Mouse (Mus musculus) skeletal muscle tissue, adult 2 months (tissue): ENCODE measurements at regions not wholly inside any gene's neighbourhood (a gene's known extent, or its start where the extent isn't known, plus 50 kb on each side); places are given as distances from the start of the nearest gene placed in this dataset.

Experiments used
- DNase-seq: peaks from one replicate; pipeline ENCODE4 v3.0.0-alpha.2; 2012; ENCODE audit warnings: low read depth, low spot score

- DNase-seq, result no peak
These were observed 146.8 kb downstream of the Ktn1 start for GRCm38 (mm10) chr14:47795062-47795461.

GRCm38 (mm10) chr14:47798203-47798602 lies 150.0 kb downstream of the Ktn1 start:
- no peak for DNase-seq

GRCm38 (mm10) chr14:47799564-47799963 lies 151.3 kb downstream of the Ktn1 start:
- no peak for DNase-seq

- no peak for DNase-seq
These were observed 157.0 kb downstream of the Ktn1 start for GRCm38 (mm10) chr14:47805202-47805601.

- DNase-seq, result no peak
These were observed 157.7 kb downstream of the Ktn1 start for GRCm38 (mm10) chr14:47805771-47806535.

GRCm38 (mm10) chr14:47808097-47808910 lies 160.1 kb downstream of the Ktn1 start:
- no peak for DNase-seq

GRCm38 (mm10) chr14:47818224-47818623 lies 170.0 kb downstream of the Ktn1 start:
- no peak for DNase-seq

GRCm38 (mm10) chr14:47818641-47819040 lies 170.4 kb downstream of the Ktn1 start:
- no peak for DNase-seq

- DNase-seq, result no peak
These were observed 172.4 kb downstream of the Ktn1 start for GRCm38 (mm10) chr14:47820571-47821143.

GRCm38 (mm10) chr14:47823182-47823581 lies 174.9 kb downstream of the Ktn1 start:
- DNase-seq, result no peak

GRCm38 (mm10) chr14:47823696-47824095 lies 175.4 kb downstream of the Ktn1 start:
- DNase-seq, result no peak

GRCm38 (mm10) chr14:47825446-47825956 lies 177.3 kb downstream of the Ktn1 start:
- no peak for DNase-seq

GRCm38 (mm10) chr14:47826545-47826944 lies 178.3 kb downstream of the Ktn1 start:
- DNase-seq, result no peak

GRCm38 (mm10) chr14:47827623-47828022 lies 179.4 kb downstream of the Ktn1 start:
- DNase-seq, result peak; percentile 45

GRCm38 (mm10) chr14:47833696-47834095 lies 185.4 kb downstream of the Ktn1 start:
- no peak for DNase-seq

- no peak for DNase-seq
These were observed 187.2 kb downstream of the Ktn1 start for GRCm38 (mm10) chr14:47835408-47835807.

- peak; percentile 31 for DNase-seq
These were observed 191.4 kb downstream of the Ktn1 start for GRCm38 (mm10) chr14:47839493-47840215.

- DNase-seq, result no peak
These were observed 196.1 kb downstream of the Ktn1 start for GRCm38 (mm10) chr14:47844366-47844765.

GRCm38 (mm10) chr14:47848861-47849260 lies 200.6 kb downstream of the Ktn1 start:
- DNase-seq, result no peak

GRCm38 (mm10) chr14:47856280-47856765 lies 208.1 kb downstream of the Ktn1 start:
- DNase-seq, result no peak

- no peak for DNase-seq
These were observed 209.0 kb downstream of the Ktn1 start for GRCm38 (mm10) chr14:47857271-47857670.
